Mouse (Mus musculus) ES-E14 (cell line): ENCODE data around the gene Smarcc2. TPM values are rescaled to one million over a fixed set of nuclear protein-coding genes. Genes with fewer than 3 reads are reported as not detected.
A peak's percentile ranks its signal among the peaks of the same experiment; 100 is the strongest.

Experiments
- DNase-seq: peaks from one replicate; pipeline ENCODE4 v3.0.0-alpha.2; 2013; ENCODE audit warnings: low read depth, low spot score
- H3K27ac ChIP-seq: 2 replicates; pipeline ENCODE4 v1.5.1; 2012; ENCODE audit warnings: low read depth, mild to moderate bottlenecking, low read length, moderate library complexity, mixed read lengths; ENCODE audit not compliant: poor library complexity, insufficient read depth, severe bottlenecking
- H3K36me3 ChIP-seq: 2 replicates; pipeline ENCODE4 v1.6.1; 2012; ENCODE audit warnings: mild to moderate bottlenecking, low read length, moderate library complexity, mixed read lengths; ENCODE audit not compliant: control insufficient read depth, poor library complexity, insufficient read depth, severe bottlenecking
- H3K4me1 ChIP-seq, 2 experiments: fragments of 150-350 bp in 1 of 2; sonication (generic) in 1 of 2; 2 replicates each; pipeline ENCODE4 v1.6.1; 2012; ENCODE audit warnings: low read length in 2 of 2, mild to moderate bottlenecking in 1 of 2, mixed read lengths in 1 of 2; ENCODE audit not compliant: control insufficient read depth in 2 of 2, insufficient read depth in 2 of 2, poor library complexity in 1 of 2
- H3K4me3 ChIP-seq, 2 experiments: fragments of 150-350 bp in 1 of 2; sonication (generic) in 1 of 2; 2 replicates each; pipeline ENCODE4 v1.5.1; 2012; ENCODE audit warnings: low read length in 2 of 2, low read depth in 1 of 2, mild to moderate bottlenecking in 1 of 2, mixed read lengths in 1 of 2; ENCODE audit not compliant: insufficient read depth in 1 of 2, poor library complexity in 1 of 2, severe bottlenecking in 1 of 2
- H3K9ac ChIP-seq: 2 replicates; pipeline ENCODE4 v1.6.1; 2012; ENCODE audit warnings: low read depth, mild to moderate bottlenecking, low read length, mixed read lengths; ENCODE audit not compliant: poor library complexity, insufficient read depth, severe bottlenecking
- H3K9me3 ChIP-seq: fragments of 150-350 bp; sonication (generic); 2 replicates; pipeline ENCODE4 v1.6.1; 2012; ENCODE audit warnings: low read depth, mild to moderate bottlenecking, low read length; ENCODE audit not compliant: control insufficient read depth, insufficient read depth
- CHD2 ChIP-seq: IDR thresholded peaks from 2 replicates; pipeline ENCODE4 v1.6.1; 2014; ENCODE audit warnings: mild to moderate bottlenecking, low read depth, low read length, inconsistent platforms
- HCFC1 ChIP-seq: IDR thresholded peaks from 2 replicates; pipeline ENCODE4 v1.6.1; 2012; ENCODE audit warnings: low read length, inconsistent platforms, borderline replicate concordance; ENCODE audit not compliant: insufficient read depth
- MAFK ChIP-seq: IDR thresholded peaks from 2 replicates; pipeline ENCODE4 v1.6.1; 2014; ENCODE audit warnings: mild to moderate bottlenecking, low read depth, low read length, inconsistent platforms; ENCODE audit not compliant: insufficient read depth
- ZC3H11A ChIP-seq: IDR thresholded peaks from 2 replicates; pipeline ENCODE4 v1.6.1; 2012; ENCODE audit warnings: low read depth, mild to moderate bottlenecking, inconsistent platforms, low read length, borderline replicate concordance
- ZNF384 ChIP-seq: IDR thresholded peaks from 2 replicates; pipeline ENCODE4 v1.6.1; 2012; ENCODE audit warnings: low read depth, low read length, inconsistent platforms
- in situ Hi-C, 2 experiments: fragments of 600-800 bp; cut with MboI; formaldehyde crosslinking; loops; one replicate each; pipeline ENCODE4 v1.15.1; 2025; ENCODE audit warnings: low sequenced_read_pairs in 2 of 2, inconsistent platforms in 1 of 2; ENCODE audit not compliant: unreplicated experiment in 2 of 2
- total RNA-seq: library from RNA; depleted of rRNA; stranded (reverse); fragments of 300-350 nt; gene quantifications from 2 replicates; pipeline ENCODE4 v1.2.3, GENCODE M21; 2012

Gene Smarcc2
- total RNA-seq, 1 experiment, result 18.9 TPM

- no peak for DNase-seq
- peaks cover 2 to 5% of the 10 kb centered on the region in 2 experiments; a peak in 1 of 4 replicates for H3K4me1 ChIP-seq
- in situ Hi-C loops, result no loop called here
These were observed 46.9 kb downstream of the Smarcc2 start for GRCm38 (mm10) chr10:128505974-128506373.

GRCm38 (mm10) chr10:128508260-128508659, 49.2 kb downstream of the Smarcc2 start:
- Histone ChIP-seq H3K27ac (no peak overlapping the region), H3K36me3 (peaks cover 15% of the 10 kb centered on the region; the same call in 1 of the 2 replicates), H3K4me1 (peaks cover 2 to 5% of the 10 kb centered on the region in 2 experiments; a peak in 1 of 4 replicates), H3K4me3 (no peak overlapping the region), H3K9ac (no peak overlapping the region), H3K9me3 (no peaks in the 10 kb centered on the region)
- in situ Hi-C loops, result no loop called here
- TF ChIP-seq HCFC1, result no peak
- TF ChIP-seq ZNF384, result no peak
- no peak for TF ChIP-seq ZC3H11A
- no peak for TF ChIP-seq MAFK
- no peak for TF ChIP-seq CHD2
- no peak for DNase-seq

More at GRCm38 (mm10) chr10:128505974-128506373, 46.9 kb downstream of the Smarcc2 start:
- H3K9ac ChIP-seq, result no peak overlapping the region
- no peak overlapping the region for H3K4me3 ChIP-seq
- no peak overlapping the region for H3K27ac ChIP-seq
- peaks cover 2% of the 10 kb centered on the region; the same call in 1 of the 2 replicates for H3K36me3 ChIP-seq
- TF ChIP-seq ZC3H11A (no peak), ZNF384 (no peak)
- H3K9me3 ChIP-seq, result no peaks in the 10 kb centered on the region

- peak overlapping the region; percentile 26 to 39; a peak in 2 of 4 replicates for H3K4me3 ChIP-seq
- peaks cover 19% of the 10 kb centered on the region for H3K36me3 ChIP-seq
- DNase-seq, result no peak
- no peak for TF ChIP-seq CHD2
- TF ChIP-seq ZNF384, result no peak
- TF ChIP-seq HCFC1, result no peak
- TF ChIP-seq ZC3H11A, result no peak
- TF ChIP-seq MAFK, result no peak
- in situ Hi-C loops, result no loop called here
- H3K4me1 ChIP-seq, result peaks cover 2 to 5% of the 10 kb centered on the region in 2 experiments; a peak in 1 of 4 replicates
- no peak overlapping the region for H3K27ac ChIP-seq
- H3K9me3 ChIP-seq, result no peaks in the 10 kb centered on the region
- 0 out of 2 replicates have a peak overlapping the region, but pooled peaks have one; percentile 6 for H3K9ac ChIP-seq
These were observed 50.2 kb downstream of the Smarcc2 start for GRCm38 (mm10) chr10:128509203-128509602.

- no peak overlapping the region for H3K27ac ChIP-seq
- peaks cover 1 to 2% of the 10 kb centered on the region in 2 experiments; a peak in 1 of 4 replicates for H3K4me1 ChIP-seq
- no peaks in the 10 kb centered on the region for H3K9me3 ChIP-seq
- no peak overlapping the region for H3K4me3 ChIP-seq
- no peak overlapping the region for H3K9ac ChIP-seq
- TF ChIP-seq ZNF384 (no peak), CHD2 (no peak), MAFK (no peak), ZC3H11A (no peak), HCFC1 (no peak)
- peaks cover 19% of the 10 kb centered on the region for H3K36me3 ChIP-seq
- in situ Hi-C loops, result no loop called here
- DNase-seq, result no peak
These were observed 50.8 kb downstream of the Smarcc2 start for GRCm38 (mm10) chr10:128509831-128510230.

- Histone ChIP-seq H3K4me3 (no peak overlapping the region), H3K27ac (no peak overlapping the region), H3K36me3 (peaks cover 23% of the 10 kb centered on the region), H3K9ac (no peak overlapping the region), H3K4me1 (no peaks in the 10 kb centered on the region), H3K9me3 (no peaks in the 10 kb centered on the region)
- no peak for TF ChIP-seq ZNF384
- no peak for TF ChIP-seq CHD2
- TF ChIP-seq MAFK, result no peak
- no peak for TF ChIP-seq ZC3H11A
- no peak for TF ChIP-seq HCFC1
- DNase-seq, result no peak
- in situ Hi-C loops, result no loop called here
These were observed 51.3 kb downstream of the Smarcc2 start for GRCm38 (mm10) chr10:128510301-128510700.
